Mouse (Mus musculus) spleen, postnatal 14 days (tissue): Measurements from ENCODE around the gene Pnrc1.

Experiments
- DNase-seq, 2 experiments: peaks; one replicate each; pipeline ENCODE4 v3.0.0; 2021 to 2022; ENCODE audit warnings: low spot score in 2 of 2

The Pnrc1 gene

DNA sequence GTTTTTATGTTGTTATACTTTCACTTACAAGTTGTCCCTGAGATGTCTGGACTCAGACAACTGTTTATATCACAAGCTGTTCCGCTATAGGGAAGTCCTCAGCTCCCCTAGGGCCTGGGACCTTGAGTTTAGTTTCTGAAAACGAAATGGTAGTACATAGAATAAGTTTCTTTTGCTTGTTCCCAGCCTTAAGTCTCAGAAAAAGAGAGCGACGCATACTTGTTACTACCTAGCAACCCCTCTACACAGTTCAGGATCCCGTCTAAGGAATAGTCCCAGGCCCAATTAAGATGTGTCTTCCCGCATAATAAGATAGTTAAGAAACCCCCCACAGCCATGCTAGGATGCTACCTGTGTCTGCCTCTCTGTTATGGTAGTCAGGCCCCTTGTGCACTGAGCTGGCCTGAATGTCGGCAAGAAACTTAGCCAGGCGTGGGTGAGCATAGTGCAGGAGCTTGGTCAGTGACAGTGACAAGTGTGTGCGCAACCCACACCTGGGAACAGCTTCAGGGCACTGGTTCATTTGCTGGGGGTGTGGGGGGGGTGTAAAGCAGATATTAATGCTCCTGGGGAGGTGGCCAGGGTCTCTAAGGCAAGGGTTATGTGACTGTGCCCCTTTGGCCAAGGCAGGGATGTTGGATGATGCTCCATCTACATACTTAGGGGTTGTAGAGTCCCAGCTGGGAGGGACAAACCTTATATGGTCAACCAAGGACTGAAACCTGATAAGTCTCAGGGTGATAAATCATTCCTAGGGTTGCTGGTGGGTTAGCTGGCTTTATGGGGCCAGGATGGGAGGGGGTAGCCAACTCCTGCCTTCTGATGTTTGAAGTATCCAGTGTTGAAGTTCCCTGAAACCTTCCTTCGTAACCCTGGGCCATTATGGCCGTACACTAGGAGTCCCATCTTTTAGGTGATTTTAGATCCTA is 19.3 kb downstream of the Pnrc1 start:
- no peak for DNase-seq

DNA sequence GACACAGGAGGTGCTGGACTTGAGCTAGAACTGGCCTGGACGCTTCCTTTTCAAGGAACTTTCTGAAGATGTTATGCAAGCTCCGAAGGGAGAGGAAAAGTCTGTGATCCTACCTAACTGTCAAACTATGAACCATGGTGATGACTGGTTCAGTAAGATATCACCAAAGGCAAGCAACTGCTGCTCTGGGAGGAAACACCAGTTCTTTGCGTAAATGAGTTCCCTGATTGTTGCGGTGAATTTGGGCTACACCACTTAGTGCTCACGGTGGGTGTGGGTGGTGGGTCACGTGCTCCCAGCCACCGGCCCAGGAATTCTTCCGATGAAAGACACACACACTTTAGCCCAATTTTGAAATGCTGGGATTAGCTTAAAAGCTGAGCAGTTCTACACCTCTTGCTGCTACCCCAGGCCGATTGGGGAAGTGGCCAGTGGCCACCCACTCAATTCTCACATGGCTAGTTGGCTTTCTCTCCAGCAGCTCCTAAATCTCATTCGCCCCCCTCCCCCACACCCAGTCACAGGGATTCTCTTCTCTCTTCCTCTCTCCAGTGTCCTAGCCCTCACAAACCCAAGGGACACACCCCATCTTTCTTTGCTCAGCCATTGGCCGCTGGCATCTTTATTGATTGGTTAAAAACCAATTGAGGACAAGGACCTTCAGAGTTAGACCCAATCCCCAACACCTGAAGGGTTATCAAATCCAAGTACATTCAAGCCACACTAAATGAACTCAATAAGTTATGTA is 24.8 kb downstream of the Pnrc1 start:
- no peak for DNase-seq

DNA sequence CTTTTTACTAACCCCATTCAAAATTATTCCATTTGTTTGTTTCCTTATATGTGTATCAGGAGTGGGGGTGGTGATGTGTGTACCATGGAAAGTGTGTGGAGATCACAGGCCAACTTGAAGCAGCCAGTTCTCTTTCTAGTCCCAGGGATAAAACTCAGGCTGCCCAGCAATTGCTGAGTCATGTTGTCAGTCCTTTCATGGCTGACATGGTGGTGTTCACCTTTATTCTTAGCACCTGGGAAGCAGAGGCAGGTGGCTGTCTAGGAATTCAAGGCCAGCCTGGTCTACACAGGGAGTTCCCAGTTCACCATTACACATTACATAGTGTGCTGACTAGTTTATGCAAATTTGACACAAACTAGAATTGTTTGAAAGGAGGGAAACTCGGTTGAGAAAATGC is 27.1 kb downstream of the Pnrc1 start:
- DNase-seq: no peak

DNA sequence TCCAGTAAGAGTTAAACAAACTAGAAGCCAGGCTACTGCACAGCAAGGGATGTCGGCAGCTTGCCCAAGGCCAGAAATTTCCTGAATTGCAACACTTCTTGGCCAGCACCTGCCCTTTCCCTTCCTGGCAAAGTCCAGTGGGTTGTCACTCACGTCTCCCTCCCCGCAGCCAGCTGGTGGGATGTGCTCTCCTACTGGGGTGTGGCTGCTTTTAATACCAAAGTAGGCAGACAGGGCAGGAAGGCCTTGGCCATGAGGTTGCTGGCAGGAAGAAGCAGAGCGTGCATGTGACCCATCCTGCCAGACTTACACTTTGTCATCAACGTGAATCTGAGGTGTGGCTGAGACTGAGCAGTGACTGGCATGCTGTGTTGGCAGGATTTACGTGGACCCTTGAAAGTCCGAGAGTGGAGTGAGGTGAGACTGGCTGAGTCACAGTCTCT is 28.6 kb downstream of the Pnrc1 start:
- DNase-seq: no peak

DNA sequence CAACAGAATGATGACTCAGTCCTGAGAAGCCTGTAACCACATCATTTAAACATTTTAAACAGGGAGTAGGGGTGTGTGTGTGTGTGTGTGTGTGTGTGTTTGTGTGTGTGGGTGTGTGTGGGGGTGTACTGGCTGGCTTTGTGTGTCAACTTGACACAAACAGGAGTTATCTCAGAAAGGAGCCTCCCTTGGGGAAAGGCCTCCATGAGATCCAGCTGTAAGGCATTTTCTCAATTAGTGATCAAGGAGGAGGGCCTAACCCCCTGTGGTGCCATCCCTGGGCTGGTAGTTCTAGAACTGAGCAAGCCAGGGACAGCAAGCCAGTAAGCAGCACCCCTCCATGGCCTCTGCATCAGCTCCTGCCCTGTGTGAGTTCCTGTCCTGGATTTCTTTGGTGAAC is 29.7 kb downstream of the Pnrc1 start:
- DNase-seq: no peak

DNA sequence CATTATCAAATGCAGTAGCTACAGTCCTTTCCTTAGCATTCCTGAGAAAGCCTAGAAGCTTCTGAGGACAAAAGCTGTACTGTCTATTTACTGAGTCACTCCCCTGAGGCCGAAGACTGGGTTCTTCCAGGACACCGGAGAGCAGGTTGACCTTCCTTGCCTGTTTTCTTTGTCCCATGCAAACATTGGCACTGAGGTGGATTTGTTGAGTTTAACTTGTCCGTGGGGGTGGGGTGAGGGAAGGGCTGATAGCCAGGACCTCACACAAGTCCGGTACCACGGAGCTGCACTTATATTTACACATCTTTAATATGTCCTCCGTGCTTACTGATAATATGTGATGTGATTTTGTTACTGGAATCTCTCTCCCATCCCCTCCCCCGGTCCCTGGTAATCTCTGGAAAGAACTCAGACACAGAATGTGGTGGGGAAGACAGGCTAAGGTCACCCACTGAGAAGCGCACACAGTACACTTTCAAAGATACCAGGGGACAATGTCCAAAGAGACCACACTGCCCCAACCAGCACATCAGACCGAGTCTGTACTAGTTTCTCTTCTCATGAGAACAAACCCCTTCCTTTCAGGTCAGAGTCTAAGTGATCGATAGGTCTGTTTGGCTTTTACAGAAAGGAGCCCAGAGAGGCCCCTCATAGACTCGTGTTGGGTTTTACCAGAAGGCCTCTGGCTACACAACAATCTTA is 32.5 kb downstream of the Pnrc1 start:
- no peak for DNase-seq

DNA sequence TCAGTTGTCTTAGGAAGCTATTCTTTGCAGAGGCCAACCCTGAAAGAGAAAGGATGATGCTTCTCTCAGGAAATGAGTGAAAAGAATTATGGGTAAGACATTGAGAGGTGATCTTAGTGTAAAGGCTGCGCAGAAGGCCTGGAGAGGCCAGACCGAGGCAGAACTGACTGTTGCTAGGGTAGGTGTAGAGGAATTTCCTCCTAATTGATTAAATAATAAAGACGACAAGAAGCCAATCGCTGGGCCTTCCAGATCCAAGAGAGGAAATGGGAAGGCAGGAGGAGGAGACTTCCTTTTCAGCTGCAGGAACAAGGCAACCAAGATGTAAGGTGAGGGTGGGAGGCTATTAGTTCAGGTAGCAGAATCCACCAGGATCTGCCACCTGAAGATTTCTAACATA is 35.3 kb downstream of the Pnrc1 start:
- no peak for DNase-seq

DNA sequence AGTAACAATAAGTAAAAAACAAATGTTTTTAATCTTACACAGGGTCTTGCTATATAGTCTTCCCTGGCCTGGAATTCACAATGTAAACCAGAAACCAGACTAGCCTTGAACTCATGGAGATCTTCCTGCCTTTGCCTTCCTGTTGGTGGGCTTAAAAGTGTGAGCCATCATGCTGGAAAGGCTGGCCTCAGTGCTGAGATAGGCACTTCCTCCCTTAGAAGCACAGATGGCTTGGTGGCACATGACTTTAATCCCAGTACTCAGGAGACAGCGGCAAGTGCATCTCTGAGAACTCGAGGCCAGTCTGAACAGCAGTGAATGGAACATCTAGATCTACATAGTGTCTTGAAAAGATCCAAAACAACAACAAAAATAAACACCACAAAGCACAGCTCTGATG is 39.1 kb downstream of the Pnrc1 start:
- no peak for DNase-seq

DNA sequence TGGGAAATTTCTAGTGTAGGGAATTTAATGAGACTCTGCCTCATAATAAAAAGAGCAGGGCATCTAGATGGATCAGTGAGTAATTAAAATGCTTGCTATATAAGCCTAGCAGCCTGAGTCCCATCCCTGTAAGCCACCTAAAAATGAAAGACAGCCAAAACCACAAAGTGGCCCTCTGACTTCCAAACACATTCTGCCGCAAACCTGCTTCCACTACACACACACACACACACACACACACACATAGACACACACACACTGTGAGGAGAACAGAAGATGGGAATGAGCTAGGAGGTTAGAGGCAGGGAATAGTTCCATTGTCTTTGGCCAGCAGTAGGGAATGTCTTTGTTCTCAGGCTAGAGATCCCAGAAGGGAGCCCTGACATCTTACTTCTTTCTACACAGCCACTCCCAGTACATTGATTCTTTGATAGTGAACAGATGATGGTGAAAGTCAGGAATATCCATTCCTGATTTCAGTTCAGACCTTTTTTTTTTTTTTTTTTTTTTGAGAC is 40.2 kb downstream of the Pnrc1 start:
- DNase-seq: no peak

DNA sequence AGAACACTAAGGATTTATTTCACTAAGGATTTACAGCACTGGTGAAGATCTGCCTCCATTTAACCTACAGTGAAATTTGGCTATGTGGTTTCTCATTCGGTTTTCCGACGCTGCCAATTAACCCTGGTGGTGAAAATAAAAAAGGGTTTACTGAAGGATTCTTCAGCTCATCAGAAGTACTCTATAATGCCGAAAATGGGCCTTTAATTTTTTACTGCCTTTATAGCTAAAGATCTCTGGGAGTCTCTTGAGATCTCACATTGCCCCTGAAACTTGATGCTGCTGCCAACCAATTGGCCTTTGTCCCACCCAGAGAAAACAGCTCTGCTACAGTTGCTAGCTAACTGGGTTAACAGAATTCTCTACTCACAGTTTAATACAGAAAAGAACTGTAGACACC is 41.0 kb downstream of the Pnrc1 start:
- DNase-seq: no peak

DNA sequence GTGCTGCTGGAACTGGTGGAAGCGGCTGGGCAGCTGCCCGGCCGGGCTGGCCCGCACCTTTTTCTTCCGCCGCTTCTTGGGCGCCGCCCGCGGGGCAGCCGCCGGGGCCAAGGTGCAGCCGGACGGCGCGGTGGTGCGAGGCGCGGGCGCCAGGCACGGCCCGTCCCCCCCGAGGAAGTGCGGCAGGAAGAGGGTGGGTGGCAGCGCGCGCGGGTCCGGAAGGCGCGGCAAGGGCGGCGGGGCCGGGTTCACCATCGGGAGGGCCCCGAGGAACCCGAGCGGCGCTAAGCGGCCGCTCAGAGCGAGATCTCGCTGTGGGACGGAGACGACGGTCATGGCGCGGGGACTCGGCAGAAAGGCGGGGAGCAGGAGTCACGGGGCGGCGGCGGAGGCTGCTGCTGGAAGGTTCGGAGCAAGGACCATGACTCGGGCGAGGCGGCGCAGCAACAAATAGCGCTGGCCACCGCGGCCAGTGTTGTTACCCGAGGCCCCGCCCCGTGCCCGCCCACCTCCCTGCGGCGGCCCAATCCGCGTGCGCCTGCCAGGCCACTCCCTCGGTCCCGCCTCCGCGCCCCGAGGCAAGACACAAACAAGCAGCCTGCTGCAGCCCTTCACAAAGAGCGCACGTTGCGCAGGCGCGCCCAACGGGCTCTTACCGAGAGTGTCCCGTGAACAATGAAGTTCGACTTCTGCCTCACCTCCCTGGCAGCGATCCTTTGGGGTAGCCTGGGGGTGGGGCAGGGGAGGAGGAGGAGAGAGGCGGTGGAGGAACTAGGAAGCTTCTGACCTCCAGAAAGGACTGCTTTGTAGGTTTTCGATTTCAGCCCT is 41.7 kb downstream of the Pnrc1 start:
- peak; percentile 98 for DNase-seq

DNA sequence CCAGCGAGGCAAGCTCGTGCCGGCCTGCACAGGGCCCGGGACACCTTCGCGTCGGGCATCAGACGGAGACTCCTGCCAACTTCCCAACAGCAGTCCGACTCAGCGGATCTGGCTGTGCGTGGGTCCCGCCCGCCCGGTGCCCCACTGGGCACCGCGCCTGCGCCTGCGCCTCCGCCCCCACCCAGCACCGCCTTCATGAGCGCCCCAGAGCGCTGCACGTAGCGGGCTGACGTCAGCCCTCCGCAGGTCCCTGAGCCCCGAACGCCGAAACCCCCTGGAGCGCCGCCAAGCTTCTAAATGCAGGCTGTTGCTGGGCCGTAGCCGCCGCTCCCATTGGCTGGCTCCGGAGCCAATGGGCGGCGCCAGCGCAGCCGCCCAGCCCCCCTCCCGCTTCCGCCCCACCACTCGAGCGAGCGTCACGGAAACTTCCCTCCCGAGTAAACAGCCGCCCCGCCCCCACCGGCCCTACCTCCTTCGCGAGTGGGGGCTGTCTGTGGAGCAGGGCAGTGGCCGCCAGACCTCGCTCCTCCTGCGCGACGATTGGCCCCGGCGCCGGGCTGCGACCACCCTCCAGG is 42.4 kb downstream of the Pnrc1 start:
- peak; percentile 98 for DNase-seq

DNA sequence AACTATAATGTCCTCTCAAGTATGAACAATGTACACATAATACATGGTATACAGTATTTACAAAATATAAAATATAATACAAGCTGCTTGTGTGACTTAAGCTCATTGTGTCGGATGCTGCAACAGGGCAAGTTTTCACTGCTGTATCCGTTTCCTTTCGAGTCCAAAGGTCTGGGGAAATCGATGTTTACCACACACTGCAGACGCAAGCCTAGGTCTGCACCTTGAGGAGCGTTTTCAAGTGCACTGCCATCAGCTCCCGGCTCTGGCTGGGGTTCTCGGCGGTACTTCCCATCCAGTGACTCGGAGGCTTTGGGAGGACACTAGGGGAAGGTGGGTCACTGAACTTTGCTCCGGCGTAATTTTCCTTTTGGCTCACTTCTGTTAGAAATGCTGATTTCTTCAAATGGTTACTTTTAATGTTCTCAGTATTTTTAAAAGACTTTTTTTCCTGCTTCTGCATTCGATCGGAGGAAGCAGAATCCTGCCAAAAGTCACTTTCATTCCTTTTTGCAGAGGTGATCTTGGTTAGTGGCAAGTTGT is 44.0 kb downstream of the Pnrc1 start:
- no peak for DNase-seq

DNA sequence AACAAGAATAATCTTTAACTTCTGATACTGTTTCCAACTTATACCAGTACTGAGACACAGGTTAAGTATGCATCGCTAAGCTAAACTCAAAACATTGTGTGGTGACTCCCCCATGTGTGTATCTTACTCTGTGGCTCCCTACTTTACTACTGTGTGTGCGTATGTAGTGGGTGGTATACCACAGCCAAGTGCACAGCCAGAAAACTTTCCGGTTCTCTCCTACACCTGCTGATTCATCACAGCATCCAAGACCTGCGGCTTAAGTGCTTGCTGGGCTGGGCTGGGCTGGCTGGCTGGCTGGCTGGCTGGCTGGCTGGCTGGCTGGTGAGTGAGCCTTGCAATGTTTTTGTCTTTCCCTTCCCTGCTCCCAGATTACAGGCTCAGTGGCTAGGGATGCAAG is 46.0 kb downstream of the Pnrc1 start:
- no peak for DNase-seq

DNA sequence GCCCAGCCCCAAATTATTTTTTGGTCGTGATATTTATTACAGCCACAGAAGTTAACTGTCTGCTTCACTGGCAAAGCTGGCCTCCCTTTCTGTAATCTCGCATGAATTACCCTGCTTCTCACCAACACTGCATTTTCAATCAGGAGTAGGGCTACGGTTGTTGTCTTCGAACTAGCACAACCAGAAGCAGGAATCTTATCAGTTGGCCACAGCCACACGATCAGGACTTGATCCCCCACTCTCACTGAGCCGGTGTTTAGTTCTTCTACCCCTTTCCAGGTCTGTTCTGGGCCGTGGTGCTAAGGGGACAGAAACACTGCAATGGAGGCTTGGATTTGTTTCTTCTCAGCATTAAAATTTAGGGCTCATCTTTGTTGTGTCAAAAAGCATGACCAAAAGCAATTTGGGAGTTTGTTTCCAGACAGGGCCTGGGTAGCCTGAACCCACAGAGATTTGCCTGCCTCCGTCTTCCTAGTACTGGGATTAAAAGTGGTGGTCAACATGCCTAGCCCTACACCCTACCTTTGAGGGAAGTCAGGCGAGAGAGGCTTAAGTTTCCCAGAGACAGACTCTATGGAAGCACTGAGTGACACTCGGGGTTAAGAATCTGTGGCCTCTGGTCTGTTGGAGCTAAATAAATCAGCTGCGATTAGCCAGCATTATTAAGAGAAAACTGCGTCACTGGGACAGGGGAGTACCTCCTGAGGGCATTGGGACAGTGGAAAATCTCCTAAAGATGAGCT is 46.8 kb downstream of the Pnrc1 start:
- DNase-seq: no peak

DNA sequence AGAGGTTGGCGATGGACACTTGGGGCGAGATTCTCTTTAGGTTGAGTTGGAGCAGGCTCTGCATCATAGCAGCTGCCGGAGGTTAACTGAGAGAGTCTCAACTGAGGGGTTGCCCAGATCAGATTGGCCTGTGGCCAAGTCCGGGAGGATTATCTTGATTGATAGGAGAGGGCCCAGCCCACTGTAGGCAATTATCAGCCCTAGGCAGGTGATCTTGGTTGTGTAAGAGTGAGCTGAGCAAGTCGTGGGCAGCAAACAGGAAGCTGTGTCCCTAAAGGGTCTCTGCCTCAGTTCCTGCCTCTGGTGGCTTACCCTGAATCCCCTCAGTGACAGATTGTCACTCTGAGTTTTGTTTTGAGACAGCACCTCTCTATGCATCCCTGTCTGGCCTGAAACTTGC is 47.4 kb downstream of the Pnrc1 start:
- DNase-seq: no peak

DNA sequence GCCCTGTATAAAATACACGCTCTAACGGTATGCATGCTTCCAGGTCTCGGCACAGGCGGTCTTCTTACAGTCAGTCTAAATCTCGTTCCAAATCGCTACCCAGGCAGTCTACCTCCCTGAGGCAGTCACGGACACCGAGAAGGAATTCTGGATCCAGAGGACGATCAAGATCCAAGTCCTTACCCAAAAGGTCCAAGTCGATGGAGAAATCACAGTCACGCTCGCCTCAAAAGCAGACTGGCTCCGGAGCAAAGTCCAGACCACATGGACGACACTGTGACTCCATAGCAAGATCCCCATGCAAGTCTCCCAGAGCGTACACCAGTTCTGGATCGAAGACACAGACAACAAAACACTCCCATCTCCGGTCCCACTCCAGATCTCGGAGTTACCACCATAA is 59.1 kb downstream of the Pnrc1 start:
- DNase-seq: no peak

DNA sequence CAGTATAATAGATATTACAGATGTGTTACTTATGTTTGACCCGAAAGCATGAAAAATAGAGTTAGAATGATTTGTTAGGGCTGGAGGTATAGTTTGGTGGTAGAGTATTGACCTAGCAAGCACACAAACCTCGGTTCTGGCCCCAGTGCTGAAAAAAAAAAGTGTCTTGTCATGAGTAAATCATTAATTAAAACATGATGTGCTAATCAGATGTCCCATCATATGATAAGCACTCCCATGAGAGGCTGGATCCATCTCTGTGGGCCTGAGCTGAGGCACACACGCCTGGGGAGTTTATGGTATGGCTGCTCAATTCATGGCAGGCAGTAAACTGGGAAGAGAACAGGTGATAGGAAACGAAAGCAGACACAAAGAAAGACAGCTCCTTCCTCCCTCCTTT is 60.3 kb downstream of the Pnrc1 start:
- DNase-seq: no peak

DNA sequence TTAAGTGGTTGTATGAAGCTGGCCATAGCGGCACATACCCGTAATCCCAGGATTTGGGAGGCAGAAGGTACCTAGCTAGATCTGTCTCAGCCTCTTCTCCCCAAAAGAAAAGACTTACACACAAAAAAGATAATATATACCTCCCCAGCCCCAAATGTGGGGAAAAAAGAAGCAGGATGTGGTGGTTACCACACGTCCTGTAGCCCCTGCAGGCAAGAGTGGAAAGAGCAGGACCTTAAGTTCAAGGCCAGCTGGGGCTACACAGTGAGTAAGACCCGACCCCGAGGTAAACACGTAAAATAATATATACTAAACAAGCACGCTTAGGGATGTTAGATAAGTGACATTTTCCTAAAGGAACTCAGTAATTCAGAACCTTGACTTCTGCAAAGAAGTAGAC is 62.8 kb downstream of the Pnrc1 start:
- DNase-seq: no peak
